Mouse (Mus musculus): ENCODE measurements at regions not wholly inside any gene's neighbourhood (a gene's known extent, or its start where the extent isn't known, plus 50 kb on each side); places are given as distances from the start of the nearest gene placed in this dataset.
"Not testable (repeated sequence)": the region's sequence is repeated elsewhere in the genome, so short reads cannot be mapped to it uniquely, and the experiment has no call there.

DNA sequence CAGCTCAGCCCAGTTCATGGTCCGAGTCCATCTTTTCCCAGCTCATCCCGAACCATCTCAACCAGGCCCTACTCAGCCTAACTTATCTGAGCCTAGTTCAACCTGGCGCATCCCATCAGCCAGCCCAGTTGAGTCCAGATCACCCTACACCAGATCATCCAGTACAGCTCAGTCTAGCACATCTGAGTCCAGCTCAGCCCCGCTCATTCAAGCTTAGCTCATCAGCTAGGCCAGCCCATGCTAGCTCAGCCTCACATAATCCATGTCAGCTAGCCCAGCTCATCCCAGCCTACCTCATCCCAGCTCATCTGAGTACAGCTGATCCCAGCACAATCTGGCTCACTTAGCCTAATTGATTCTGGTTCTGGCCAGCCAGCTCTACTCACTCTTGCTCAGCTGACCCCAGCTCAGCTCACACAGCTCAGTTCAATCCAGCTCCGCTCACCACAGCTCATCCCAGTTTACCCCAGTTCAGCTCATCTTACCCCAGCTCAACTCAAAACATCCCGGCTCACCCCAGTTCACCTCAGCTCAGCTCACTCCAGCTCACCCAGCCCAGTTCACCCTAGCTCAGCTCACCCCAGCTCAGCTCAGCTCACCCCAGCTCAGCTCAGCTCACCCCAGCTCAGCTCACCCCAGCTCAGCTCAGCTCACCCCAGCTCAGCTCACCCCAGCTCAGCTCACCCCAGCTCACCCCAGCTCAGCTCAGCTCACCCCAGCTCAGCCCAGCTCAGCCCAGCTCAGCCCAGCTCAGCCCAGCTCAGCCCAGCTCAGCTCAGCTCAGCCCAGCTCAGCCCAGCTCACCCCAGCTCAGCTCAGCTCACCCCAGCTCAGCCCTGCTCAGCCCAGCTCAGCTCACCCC, 65.3 kb upstream of the Adam6b start:
- DNase-seq: no peak

DNA sequence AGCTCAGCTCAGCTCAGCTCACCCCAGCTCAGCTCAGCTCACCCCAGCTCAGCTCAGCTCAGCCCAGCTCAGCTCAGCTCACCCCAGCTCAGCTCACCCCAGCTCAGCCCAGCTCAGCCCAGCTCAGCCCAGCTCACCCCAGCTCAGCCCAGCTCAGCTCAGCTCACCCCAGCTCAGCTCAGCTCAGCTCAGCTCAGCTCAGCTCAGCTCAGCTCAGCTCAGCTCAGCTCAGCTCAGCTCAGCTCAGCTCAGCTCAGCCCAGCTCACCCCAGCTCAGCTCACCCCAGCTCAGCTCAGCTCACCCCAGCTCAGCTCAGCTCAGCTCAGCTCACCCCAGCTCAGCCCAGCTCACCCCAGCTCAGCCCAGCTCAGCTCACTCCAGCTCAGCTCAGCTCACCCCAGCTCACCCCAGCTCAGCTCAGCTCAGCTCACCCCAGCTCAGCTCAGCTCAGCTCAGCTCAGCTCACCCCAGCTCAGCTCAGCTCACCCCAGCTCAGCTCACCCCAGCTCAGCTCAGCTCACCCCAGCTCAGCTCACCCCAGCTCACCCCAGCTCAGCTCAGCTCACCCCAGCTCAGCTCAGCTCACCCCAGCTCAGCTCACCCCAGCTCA, 64.6 kb upstream of the Adam6b start:
- not testable (repeated sequence) for DNase-seq

GRCm38 (mm10) chr12:113425209-113426070, 63.9 kb upstream of the Adam6b start:
- DNase-seq: no peak

- no peak for DNase-seq
These were observed 62.7 kb upstream of the Adam6b start for GRCm38 (mm10) chr12:113426636-113427035.

DNA sequence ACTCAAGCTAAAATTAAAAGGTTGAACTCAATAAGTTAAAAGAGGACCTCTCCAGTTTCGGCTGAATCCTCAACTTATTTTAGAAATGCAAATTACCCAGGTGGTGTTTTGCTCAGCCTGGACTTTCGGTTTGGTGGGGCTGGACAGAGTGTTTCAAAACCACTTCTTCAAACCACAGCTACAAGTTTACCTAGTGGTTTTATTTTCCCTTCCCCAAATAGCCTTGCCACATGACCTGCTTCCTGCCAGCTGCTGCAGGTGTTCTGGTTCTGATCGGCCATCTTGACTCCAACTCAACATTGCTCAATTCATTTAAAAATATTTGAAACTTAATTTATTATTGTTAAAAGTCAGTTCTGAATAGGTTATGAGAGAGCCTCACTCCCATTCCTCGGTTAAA, 62.0 kb upstream of the Adam6b start:
- no peak for DNase-seq

GRCm38 (mm10) chr12:113428461-113428860, 60.9 kb upstream of the Adam6b start:
- DNase-seq: no peak

DNA sequence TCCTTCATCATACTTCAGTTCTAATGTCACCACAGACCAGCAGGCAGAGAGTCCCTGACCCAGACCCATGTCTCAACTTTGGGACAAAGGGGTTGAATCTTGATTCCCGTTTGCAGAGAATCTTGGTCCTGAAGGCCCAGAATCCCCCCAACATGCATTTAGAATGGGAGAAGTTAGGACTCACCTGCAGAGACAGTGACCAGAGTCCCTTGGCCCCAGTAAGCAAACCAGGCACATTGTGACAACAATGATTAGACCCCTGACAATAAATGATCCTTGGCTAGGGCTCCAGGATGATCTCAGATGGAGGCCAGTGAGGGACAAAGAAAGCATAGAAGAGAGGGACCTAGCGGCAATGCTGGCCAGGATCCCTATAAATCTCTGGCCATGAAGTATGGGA, 60.4 kb upstream of the Adam6b start:
- DNase-seq: no peak

GRCm38 (mm10) chr12:113430340-113430739, 59.0 kb upstream of the Adam6b start:
- DNase-seq: no peak

Small RNAs in the stretch of these regions (microRNA-seq; reads per million reads assigned to microRNA genes)
- gene Gm22175 (0 reads per million in 2 experiments), gene Gm24022 (0 reads per million in 2 experiments), gene Gm25747 (0 reads per million in 2 experiments)

All from adrenal gland, adult 8-10 months (tissue).